Mouse (Mus musculus) midbrain, embryonic 10.5 days (tissue): ENCODE data around the gene Slc16a12. TPM values are rescaled to one million over a fixed set of nuclear protein-coding genes. Genes with fewer than 3 reads are reported as not detected.

Experiments
- DNase-seq: peaks from one replicate; pipeline ENCODE4 v3.0.0-alpha.2; 2017; ENCODE audit warnings: low spot score
- H3K27ac ChIP-seq: fragments of 300-500 bp; sonication (generic); replicated peaks from 2 replicates; pipeline ENCODE4 v1.5.1; 2016; ENCODE audit warnings: mild to moderate bottlenecking
- H3K27me3 ChIP-seq: fragments of 300-500 bp; sonication (generic); 2 replicates; pipeline ENCODE4 v1.6.1; 2016; ENCODE audit warnings: low read depth, mild to moderate bottlenecking; ENCODE audit not compliant: poor library complexity, severe bottlenecking
- H3K36me3 ChIP-seq: fragments of 300-500 bp; sonication (generic); 2 replicates; pipeline ENCODE4 v1.6.1; 2016; ENCODE audit warnings: mild to moderate bottlenecking, moderate library complexity
- H3K4me1 ChIP-seq: fragments of 300-500 bp; sonication (generic); 2 replicates; pipeline ENCODE4 v1.6.1; 2016
- H3K4me3 ChIP-seq: fragments of 300-500 bp; sonication (generic); 2 replicates; pipeline ENCODE4 v1.5.1; 2016; ENCODE audit warnings: mild to moderate bottlenecking, moderate library complexity
- H3K9me3 ChIP-seq: fragments of 300-500 bp; sonication (generic); replicated peaks from 2 replicates; pipeline ENCODE4 v1.6.1; 2016; ENCODE audit warnings: mild to moderate bottlenecking
- WGBS: fragments of 180-500 bp; shearing (Covaris S2); methylation state at CpG from one replicate; pipeline ENCODE4 v1.1.7; 2016; 5-methylcytosine and 5-hydroxymethylcytosine counted together
- polyA plus RNA-seq: library from polyadenylated mRNA; unstranded; fragments of >200 nt; fragmentation: Nextera tagmentation; extraction: Ambion mirVana; gene quantifications from 2 replicates; pipeline ENCODE4 v1.2.1, GENCODE M21; 2016

The Slc16a12 gene
- polyA plus RNA-seq, 1 experiment from 2014 or later, result 1.5 TPM

- Histone ChIP-seq H3K4me1 (no peaks in the 10 kb centered on the region), H3K27ac (no peak overlapping the region), H3K9me3 (no peaks in the 10 kb centered on the region), H3K27me3 (no peaks in the 10 kb centered on the region), H3K4me3 (no peak overlapping the region), H3K36me3 (no peaks in the 10 kb centered on the region)
- no peak for DNase-seq
- 84% methylated on average over 3 of the region's 3 CpGs for WGBS
Observed at GRCm38 (mm10) chr19:34698432-34698831, 48.7 kb downstream of the Slc16a12 start.

- H3K9me3 ChIP-seq, result no peaks in the 10 kb centered on the region
- no peak for DNase-seq
- 81% methylated on average over 2 of the region's 2 CpGs for WGBS
- no peaks in the 10 kb centered on the region for H3K27me3 ChIP-seq
- H3K4me3 ChIP-seq, result no peak overlapping the region
- H3K36me3 ChIP-seq, result no peaks in the 10 kb centered on the region
- H3K27ac ChIP-seq, result no peak overlapping the region
- H3K4me1 ChIP-seq, result no peaks in the 10 kb centered on the region
Observed at GRCm38 (mm10) chr19:34697461-34697860, 49.6 kb downstream of the Slc16a12 start.

GRCm38 (mm10) chr19:34696352-34696986 is 50.6 kb downstream of the Slc16a12 start:
- no peaks in the 10 kb centered on the region for H3K4me1 ChIP-seq
- no peaks in the 10 kb centered on the region for H3K36me3 ChIP-seq
- no peaks in the 10 kb centered on the region for H3K9me3 ChIP-seq
- 95% methylated on average over 8 of the region's 8 CpGs for WGBS
- H3K27ac ChIP-seq, result no peak overlapping the region
- DNase-seq, result no peak
- no peaks in the 10 kb centered on the region for H3K27me3 ChIP-seq
- no peak overlapping the region for H3K4me3 ChIP-seq

- Histone ChIP-seq H3K36me3 (no peaks in the 10 kb centered on the region), H3K27me3 (no peaks in the 10 kb centered on the region), H3K27ac (no peak overlapping the region), H3K4me3 (no peak overlapping the region), H3K4me1 (no peaks in the 10 kb centered on the region), H3K9me3 (no peaks in the 10 kb centered on the region)
- DNase-seq, result no peak
- WGBS, result 90% methylated on average over 6 of the region's 6 CpGs
Observed at GRCm38 (mm10) chr19:34691402-34691801, 55.7 kb downstream of the Slc16a12 start.

DNA sequence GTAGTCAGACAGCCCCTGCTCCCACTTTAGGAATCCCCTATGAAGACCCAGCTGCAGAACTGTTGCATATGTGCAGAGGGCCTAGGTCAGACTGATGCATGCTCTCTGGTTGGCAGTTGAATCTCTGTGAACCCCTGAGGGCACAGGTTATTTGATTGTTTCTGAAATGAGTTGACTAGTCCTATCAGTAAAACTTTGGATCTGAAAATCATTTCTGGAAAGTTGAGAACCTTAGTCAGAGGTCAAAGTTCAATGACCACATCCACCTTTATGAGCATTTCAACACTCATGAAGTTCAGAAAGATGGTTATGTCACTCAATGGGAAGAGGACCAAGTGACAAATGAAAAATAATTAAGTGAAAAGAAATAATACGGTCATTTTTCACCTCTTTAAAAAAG is 61.6 kb downstream of the Slc16a12 start:
- H3K4me3 ChIP-seq, result no peak overlapping the region
- no peaks in the 10 kb centered on the region for H3K9me3 ChIP-seq
- H3K4me1 ChIP-seq, result no peaks in the 10 kb centered on the region
- DNase-seq, result no peak
- no peaks in the 10 kb centered on the region for H3K27me3 ChIP-seq
- H3K27ac ChIP-seq, result no peak overlapping the region
- no peaks in the 10 kb centered on the region for H3K36me3 ChIP-seq
- WGBS, result 98% methylated on average over 1 of the region's 1 CpGs

- Histone ChIP-seq H3K4me3 (no peak overlapping the region), H3K27ac (no peak overlapping the region), H3K9me3 (no peaks in the 10 kb centered on the region), H3K4me1 (no peaks in the 10 kb centered on the region), H3K36me3 (no peaks in the 10 kb centered on the region), H3K27me3 (no peaks in the 10 kb centered on the region)
- DNase-seq, result no peak
- 67% methylated on average over 1 of the region's 1 CpGs for WGBS
Observed at GRCm38 (mm10) chr19:34684857-34685256, 62.2 kb downstream of the Slc16a12 start.

- Histone ChIP-seq H3K4me1 (no peaks in the 10 kb centered on the region), H3K9me3 (no peaks in the 10 kb centered on the region), H3K36me3 (no peaks in the 10 kb centered on the region), H3K27ac (no peak overlapping the region), H3K4me3 (no peak overlapping the region), H3K27me3 (no peaks in the 10 kb centered on the region)
- 96% methylated on average over 4 of the region's 4 CpGs for WGBS
- no peak for DNase-seq
Observed at GRCm38 (mm10) chr19:34678428-34678827, 68.7 kb downstream of the Slc16a12 start.

DNA sequence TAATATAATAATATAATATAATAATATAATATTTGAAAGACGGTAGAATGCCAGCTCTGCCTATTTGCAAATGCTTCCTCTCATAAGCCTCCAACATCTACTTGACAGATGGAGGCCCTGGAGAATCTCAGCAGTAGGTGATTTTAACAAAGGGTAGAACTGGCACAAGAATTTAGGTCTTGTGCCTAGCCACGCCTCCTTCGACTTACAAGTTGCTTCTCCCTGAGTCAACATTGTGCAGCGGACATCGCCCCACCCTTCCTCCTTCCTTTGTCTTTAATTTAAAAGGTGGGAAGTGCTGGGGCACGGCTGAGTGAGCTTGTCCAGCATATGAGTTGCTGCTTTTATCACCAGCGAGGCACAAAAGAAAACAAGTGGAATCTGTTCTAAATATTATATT is 73.6 kb downstream of the Slc16a12 start:
- Histone ChIP-seq H3K4me3 (no peak overlapping the region), H3K27ac (no peak overlapping the region), H3K36me3 (no peaks in the 10 kb centered on the region), H3K9me3 (no peaks in the 10 kb centered on the region), H3K4me1 (no peaks in the 10 kb centered on the region), H3K27me3 (no peaks in the 10 kb centered on the region)
- 75% methylated on average over 7 of the region's 7 CpGs for WGBS
- DNase-seq, result no peak

DNA sequence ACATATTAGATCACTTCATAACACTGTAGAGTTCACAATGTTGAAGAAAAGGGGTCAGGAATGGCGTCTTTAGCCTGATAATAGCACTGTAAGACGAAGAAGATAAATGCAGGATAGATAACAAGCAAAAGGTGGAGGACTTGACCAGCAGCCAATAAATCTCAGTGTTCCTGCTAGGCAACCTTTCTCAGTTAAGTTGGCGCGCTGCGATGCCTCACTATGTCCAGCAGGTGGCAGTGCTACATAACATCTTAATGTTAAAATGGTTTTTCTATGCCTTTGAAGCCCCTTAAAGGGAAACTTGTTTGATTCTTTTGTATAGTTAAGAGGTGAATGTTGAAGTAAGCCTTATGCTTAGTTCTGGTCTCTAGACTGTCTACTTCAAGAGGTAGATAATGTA is 81.0 kb downstream of the Slc16a12 start:
- no peaks in the 10 kb centered on the region for H3K36me3 ChIP-seq
- peak; percentile 66 for DNase-seq
- H3K4me1 ChIP-seq, result peaks cover 5% of the 10 kb centered on the region; the same call in 1 of the 2 replicates
- no peak overlapping the region for H3K27ac ChIP-seq
- no peaks in the 10 kb centered on the region for H3K27me3 ChIP-seq
- no peaks in the 10 kb centered on the region for H3K9me3 ChIP-seq
- WGBS, result 2% methylated on average over 5 of the region's 5 CpGs
- no peak overlapping the region for H3K4me3 ChIP-seq

DNA sequence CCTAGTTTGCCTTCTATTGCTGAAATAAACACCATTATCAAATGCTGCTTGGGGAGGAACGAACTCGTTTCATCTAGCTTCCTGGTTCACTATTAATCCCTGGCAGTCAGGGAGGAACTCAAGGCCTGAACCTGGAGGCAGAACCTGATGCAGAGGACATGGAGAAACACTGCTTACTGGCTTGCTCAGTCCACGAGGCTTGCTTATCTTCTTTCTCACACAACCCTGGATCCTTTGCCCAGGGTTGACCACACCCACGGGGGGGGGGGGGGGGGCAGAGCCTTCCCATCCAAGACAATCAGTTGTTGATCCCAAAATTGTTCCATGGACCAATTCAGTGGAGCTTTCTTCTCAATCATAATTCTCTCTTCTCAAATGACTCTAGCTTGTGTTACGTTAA is 84.3 kb downstream of the Slc16a12 start:
- H3K9me3 ChIP-seq, result no peaks in the 10 kb centered on the region
- no peaks in the 10 kb centered on the region for H3K27me3 ChIP-seq
- WGBS, result 58% methylated on average over 5 of the region's 5 CpGs
- H3K27ac ChIP-seq, result no peak overlapping the region
- H3K4me1 ChIP-seq, result peaks cover 5% of the 10 kb centered on the region; the same call in 1 of the 2 replicates
- no peak for DNase-seq
- no peak overlapping the region for H3K4me3 ChIP-seq
- H3K36me3 ChIP-seq, result no peaks in the 10 kb centered on the region

DNA sequence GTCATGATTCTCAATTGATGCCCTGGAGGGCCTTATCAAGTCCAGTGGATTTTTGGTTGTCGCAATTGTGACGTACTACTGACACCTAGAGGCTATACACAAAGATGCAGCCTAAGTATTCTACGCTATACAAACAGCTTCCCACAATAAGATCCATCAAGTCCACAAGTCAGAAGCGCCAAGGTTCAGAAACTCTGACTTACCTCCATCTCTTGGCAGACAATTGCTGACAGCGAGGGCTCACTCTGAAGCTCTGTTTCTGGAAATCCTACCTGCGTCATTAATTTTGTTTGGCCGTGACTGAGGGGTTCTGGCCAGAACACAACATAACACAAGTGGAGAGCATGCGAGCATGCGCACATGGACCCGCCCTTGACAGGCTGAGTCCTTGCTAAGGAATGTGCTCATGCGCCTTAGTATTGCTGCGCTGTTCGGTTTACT is 85.0 kb downstream of the Slc16a12 start:
- Histone ChIP-seq H3K27me3 (no peaks in the 10 kb centered on the region), H3K4me1 (peaks cover 7% of the 10 kb centered on the region), H3K36me3 (no peaks in the 10 kb centered on the region), H3K27ac (no peak overlapping the region), H3K4me3 (peak overlapping the region; percentile 47), H3K9me3 (no peaks in the 10 kb centered on the region)
- 23% methylated on average over 13 of the region's 13 CpGs for WGBS
- DNase-seq, result peak; percentile 64

GRCm38 (mm10) chr19:34656511-34657298 is 90.4 kb downstream of the Slc16a12 start:
- 21% methylated on average over 2 of the region's 2 CpGs for WGBS
- DNase-seq, result no peak
- H3K36me3 ChIP-seq, result no peaks in the 10 kb centered on the region
- H3K4me3 ChIP-seq, result no peak overlapping the region
- H3K27me3 ChIP-seq, result no peaks in the 10 kb centered on the region
- no peaks in the 10 kb centered on the region for H3K9me3 ChIP-seq
- no peak overlapping the region for H3K27ac ChIP-seq
- peaks cover 6% of the 10 kb centered on the region; the same call in 1 of the 2 replicates for H3K4me1 ChIP-seq

DNA sequence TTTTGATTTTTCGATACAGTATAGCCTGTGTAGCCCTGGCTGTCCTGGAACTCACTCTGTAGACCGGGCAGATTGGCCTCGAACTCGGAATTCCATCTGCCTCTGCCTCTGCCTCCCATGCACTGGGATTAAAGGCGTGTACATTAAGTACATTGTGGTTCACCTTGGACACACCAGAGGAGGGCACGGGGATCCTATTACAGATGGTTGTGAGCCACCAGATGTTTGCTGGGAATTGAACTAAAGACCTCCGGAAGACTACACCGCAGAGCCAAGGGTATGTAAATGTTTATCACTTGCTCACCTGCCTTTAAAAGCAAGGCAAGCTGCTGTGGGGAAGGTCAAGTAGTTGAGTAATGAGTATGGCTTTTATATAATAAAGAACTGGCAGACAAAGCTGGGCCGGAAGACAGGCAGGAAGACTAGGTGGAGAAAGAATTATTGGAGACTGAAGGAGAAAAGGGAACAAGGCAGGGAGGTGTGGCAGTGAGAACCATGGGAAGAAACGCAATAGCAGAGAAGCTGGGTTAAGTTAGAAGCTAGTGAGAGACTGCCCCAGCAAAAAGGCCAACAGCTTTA is 91.8 kb downstream of the Slc16a12 start:
- Histone ChIP-seq H3K4me1 (peaks cover 6% of the 10 kb centered on the region; the same call in 1 of the 2 replicates), H3K27ac (no peak overlapping the region), H3K9me3 (no peaks in the 10 kb centered on the region), H3K4me3 (no peak overlapping the region), H3K27me3 (no peaks in the 10 kb centered on the region), H3K36me3 (no peaks in the 10 kb centered on the region)
- DNase-seq, result no peak
- WGBS, result 89% methylated on average over 10 of the region's 10 CpGs
